Mouse (Mus musculus) testis, adult 2 months (tissue): ENCODE measurements around the gene Gtf2i.

Experiments
- CTCF ChIP-seq: fragments of 200-500 bp; IDR thresholded peaks from 2 replicates; pipeline ENCODE4 v1.5.1; 2012; ENCODE audit warnings: low read depth, mild to moderate bottlenecking, inconsistent platforms, low read length, moderate library complexity; ENCODE audit not compliant: control insufficient read depth, insufficient read depth, insufficient replicate concordance
- POLR2A ChIP-seq: fragments of 200-500 bp; IDR thresholded peaks from 2 replicates; pipeline ENCODE4 v1.6.1; 2012; ENCODE audit warnings: low read depth, mild to moderate bottlenecking, inconsistent platforms, low read length, moderate library complexity; ENCODE audit not compliant: control insufficient read depth

GRCm38 (mm10) chr5:134269751-134270150, 44.8 kb downstream of the Gtf2i start:
- TF ChIP-seq POLR2A (no peak), CTCF (no peak)
